Mouse (Mus musculus) intestine, postnatal 0 days (tissue): ENCODE measurements around the gene Vps13d. TPM values are rescaled to one million over a fixed set of nuclear protein-coding genes. Genes with fewer than 3 reads are reported as not detected.
A peak's percentile ranks its signal among the peaks of the same experiment; 100 is the strongest.

ENCODE experiments used
- ATAC-seq: fragments of 200-750 bp; cut with Nextera tagmentation; 2 replicates; pipeline ENCODE4 v1.8.0; 2017; ENCODE audit warnings: mild to moderate bottlenecking, moderate TSS enrichment, moderate library complexity
- H3K27ac ChIP-seq: fragments of 300-500 bp; sonication (generic); 2 replicates; pipeline ENCODE4 v1.5.1; 2014; ENCODE audit warnings: mild to moderate bottlenecking, low read depth, low read length, moderate library complexity
- H3K27me3 ChIP-seq: fragments of 300-500 bp; sonication (generic); replicated peaks from 2 replicates; pipeline ENCODE4 v1.6.1; 2014; ENCODE audit warnings: low read length, mixed read lengths; ENCODE audit not compliant: control insufficient read depth, insufficient read depth
- H3K36me3 ChIP-seq: fragments of 300-500 bp; sonication (generic); 2 replicates; pipeline ENCODE4 v1.6.1; 2014; ENCODE audit warnings: mild to moderate bottlenecking, moderate library complexity; ENCODE audit not compliant: control insufficient read depth, insufficient read depth
- H3K4me1 ChIP-seq: fragments of 300-500 bp; sonication (generic); replicated peaks from 2 replicates; pipeline ENCODE4 v1.6.1; 2014; ENCODE audit warnings: antibody characterized with exemption, low read length, mixed read lengths; ENCODE audit not compliant: control insufficient read depth, insufficient read depth
- H3K4me2 ChIP-seq: fragments of 300-500 bp; sonication (generic); replicated peaks from 2 replicates; pipeline ENCODE4 v1.6.1; 2014; ENCODE audit warnings: low read depth, mild to moderate bottlenecking, moderate library complexity
- H3K4me3 ChIP-seq: fragments of 300-500 bp; sonication (generic); 2 replicates; pipeline ENCODE4 v1.5.1; 2014; ENCODE audit warnings: low read depth, low read length
- H3K9ac ChIP-seq: fragments of 300-500 bp; sonication (generic); 2 replicates; pipeline ENCODE4 v1.6.1; 2014; ENCODE audit warnings: mild to moderate bottlenecking, low read depth, low read length
- H3K9me3 ChIP-seq: fragments of 300-500 bp; sonication (generic); 2 replicates; pipeline ENCODE4 v1.6.1; 2016; ENCODE audit warnings: mixed run types; ENCODE audit not compliant: control insufficient read depth
- CTCF ChIP-seq: sonication (generic); IDR thresholded peaks from 2 replicates; pipeline ENCODE4 v1.5.1; 2016; ENCODE audit warnings: low read depth, mild to moderate bottlenecking, control low read depth, antibody characterized with exemption, moderate library complexity
- WGBS: fragments of 180-500 bp; shearing (Covaris S2); extraction: QIAGEN DNeasy Blood & Tissue Kit; methylation state at CpG from one replicate; pipeline ENCODE4 v1.1.7; 2014; 5-methylcytosine and 5-hydroxymethylcytosine counted together
- polyA plus RNA-seq: library from polyadenylated mRNA; unstranded; fragments of >200 nt; fragmentation: Nextera tagmentation; extraction: Ambion mirVana; gene quantifications from 2 replicates; pipeline ENCODE4 v1.2.1, GENCODE M21; 2015

Gene Vps13d
- polyA plus RNA-seq, 1 experiment from 2014 or later: 14.8 TPM

GRCm38 (mm10) chr4:144947738-144948390, 246.9 kb downstream of the Vps13d start:
- Histone ChIP-seq H3K36me3 (no peaks in the 10 kb centered on the region; the same call in 1 of the 2 replicates), H3K4me3 (no peak overlapping the region), H3K9me3 (no peaks in the 10 kb centered on the region), H3K9ac (no peak overlapping the region), H3K27ac (no peak overlapping the region), H3K4me2 (no peak overlapping the region), H3K4me1 (peaks cover 17% of the 10 kb centered on the region; the same call in 1 of the 2 replicates), H3K27me3 (no peaks in the 10 kb centered on the region)
- TF ChIP-seq CTCF: no peak
- WGBS: 21% methylated on average over 6 of the region's 6 CpGs
- peak; percentile 75 for ATAC-seq

GRCm38 (mm10) chr4:144943273-144943672, 251.5 kb downstream of the Vps13d start:
- Histone ChIP-seq H3K4me1 (peaks cover 6% of the 10 kb centered on the region; the same call in 1 of the 2 replicates), H3K4me3 (no peak overlapping the region), H3K36me3 (no peaks in the 10 kb centered on the region), H3K9ac (no peak overlapping the region), H3K27ac (no peak overlapping the region), H3K9me3 (no peaks in the 10 kb centered on the region), H3K4me2 (no peak overlapping the region), H3K27me3 (no peaks in the 10 kb centered on the region)
- no peak for TF ChIP-seq CTCF
- 69% methylated on average over 5 of the region's 5 CpGs for WGBS
- ATAC-seq: no peak

- 96% methylated on average over 3 of the region's 3 CpGs for WGBS
- Histone ChIP-seq H3K36me3 (no peaks in the 10 kb centered on the region), H3K9ac (no peak overlapping the region), H3K4me2 (no peak overlapping the region), H3K4me1 (no peaks in the 10 kb centered on the region), H3K27ac (no peak overlapping the region), H3K4me3 (no peak overlapping the region), H3K27me3 (no peaks in the 10 kb centered on the region), H3K9me3 (no peaks in the 10 kb centered on the region)
- no peak for ATAC-seq
- no peak for TF ChIP-seq CTCF
These were observed 252.4 kb downstream of the Vps13d start for GRCm38 (mm10) chr4:144942433-144942832.

GRCm38 (mm10) chr4:144940796-144941462, 253.9 kb downstream of the Vps13d start:
- no peaks in the 10 kb centered on the region for H3K27me3 ChIP-seq
- ATAC-seq: no peak
- H3K4me3 ChIP-seq: no peak overlapping the region
- H3K9ac ChIP-seq: no peak overlapping the region
- no peaks in the 10 kb centered on the region for H3K4me1 ChIP-seq
- no peaks in the 10 kb centered on the region for H3K9me3 ChIP-seq
- 65% methylated on average over 13 of the region's 13 CpGs for WGBS
- TF ChIP-seq CTCF: no peak
- no peak overlapping the region for H3K4me2 ChIP-seq
- H3K36me3 ChIP-seq: no peaks in the 10 kb centered on the region
- H3K27ac ChIP-seq: no peak overlapping the region

- no peak overlapping the region for H3K4me2 ChIP-seq
- H3K27me3 ChIP-seq: no peaks in the 10 kb centered on the region
- WGBS: 84% methylated on average over 4 of the region's 4 CpGs
- no peaks in the 10 kb centered on the region for H3K9me3 ChIP-seq
- no peak overlapping the region for H3K9ac ChIP-seq
- no peaks in the 10 kb centered on the region for H3K4me1 ChIP-seq
- no peaks in the 10 kb centered on the region for H3K36me3 ChIP-seq
- no peak overlapping the region for H3K27ac ChIP-seq
- no peak for ATAC-seq
- H3K4me3 ChIP-seq: no peak overlapping the region
- no peak for TF ChIP-seq CTCF
These were observed 254.9 kb downstream of the Vps13d start for GRCm38 (mm10) chr4:144939847-144940411.

GRCm38 (mm10) chr4:144936563-144937154, 258.1 kb downstream of the Vps13d start:
- Histone ChIP-seq H3K36me3 (no peaks in the 10 kb centered on the region), H3K9ac (no peak overlapping the region), H3K27me3 (no peaks in the 10 kb centered on the region), H3K4me3 (no peak overlapping the region), H3K4me2 (no peak overlapping the region), H3K27ac (no peak overlapping the region), H3K9me3 (no peaks in the 10 kb centered on the region), H3K4me1 (no peaks in the 10 kb centered on the region)
- WGBS: 88% methylated on average over 3 of the region's 3 CpGs
- no peak for ATAC-seq
- no peak for TF ChIP-seq CTCF
